Mouse (Mus musculus): ENCODE results near the gene Cops2. TPM values are rescaled to one million over a fixed set of nuclear protein-coding genes. Genes with fewer than 3 reads are reported as not detected.

Cops2 gene
- polyA plus RNA-seq, 1 experiment, result 59.0 TPM

- Histone ChIP-seq H3K36me3 (ENCODE audit: control insufficient read depth, insufficient read depth) (no peaks in the 10 kb centered on the region), H3K4me2 (ENCODE audit: low read depth) (peak overlapping the region; percentile 47), H3ac (ENCODE audit: control insufficient read depth, insufficient read length) (no peak overlapping the region), H3K27me3 (ENCODE audit: control insufficient read depth, insufficient read depth, insufficient read length) (no peaks in the 10 kb centered on the region), H3K4me3 (no peak overlapping the region), H3K79me2 (ENCODE audit: control insufficient read depth, insufficient read depth) (no peaks in the 10 kb centered on the region)
- TF ChIP-seq E2F4 (IDR thresholded peaks at IDR 0.05; ENCODE audit: insufficient read depth) (no peak), TCF3 (IDR thresholded peaks at IDR 0.05; ENCODE audit: insufficient read length, low read depth) (no peak), TCF12 (IDR thresholded peaks at IDR 0.05; ENCODE audit: insufficient read depth, poor library complexity, severe bottlenecking) (no peak), REST (IDR thresholded peaks at IDR 0.05; ENCODE audit: insufficient read depth, insufficient read length) (no peak)
Measured at GRCm38 (mm10) chr2:125900797-125901410, 42.0 kb upstream of the Cops2 start.

GRCm38 (mm10) chr2:125896355-125896754 lies 37.4 kb upstream of the Cops2 start:
- Histone ChIP-seq H3K36me3 (ENCODE audit: control insufficient read depth, insufficient read depth) (no peaks in the 10 kb centered on the region), H3K27me3 (ENCODE audit: control insufficient read depth, insufficient read depth, insufficient read length) (no peaks in the 10 kb centered on the region), H3K4me2 (ENCODE audit: low read depth) (no peak overlapping the region), H3K79me2 (ENCODE audit: control insufficient read depth, insufficient read depth) (no peaks in the 10 kb centered on the region), H3K4me3 (no peak overlapping the region), H3ac (ENCODE audit: control insufficient read depth, insufficient read length) (no peak overlapping the region)
- TF ChIP-seq USF1 (IDR thresholded peaks at IDR 0.05; ENCODE audit: low read depth) (no peak), TCF3 (IDR thresholded peaks at IDR 0.05; ENCODE audit: insufficient read length, low read depth) (no peak), MYOG (IDR thresholded peaks at IDR 0.05; ENCODE audit: control insufficient read depth in 1 of 3, insufficient read depth in 1 of 3, insufficient read length in 2 of 3, low read depth in 2 of 3) (no peak), POLR2AphosphoS2 (IDR thresholded peaks at IDR 0.05; ENCODE audit: insufficient read length, low read depth) (no peak), CEBPB (IDR thresholded peaks at IDR 0.05; ENCODE audit: insufficient read depth, poor library complexity, severe bottlenecking) (no peak), E2F4 (IDR thresholded peaks at IDR 0.05; ENCODE audit: insufficient read depth) (no peak), MYOD1 (IDR thresholded peaks at IDR 0.05; ENCODE audit: control insufficient read depth in 1 of 3, insufficient read length in 2 of 3, low read depth in 2 of 3) (no peak), SRF (IDR thresholded peaks at IDR 0.05; ENCODE audit: control insufficient read depth, insufficient read length, low read depth) (no peak), TCF12 (IDR thresholded peaks at IDR 0.05; ENCODE audit: insufficient read depth, poor library complexity, severe bottlenecking) (no peak), MAX (IDR thresholded peaks at IDR 0.05; ENCODE audit: low read depth) (no peak), POLR2A (IDR thresholded peaks at IDR 0.05; ENCODE audit: insufficient read length, low read depth) (no peak), REST (IDR thresholded peaks at IDR 0.05; ENCODE audit: insufficient read depth, insufficient read length) (no peak)

GRCm38 (mm10) chr2:125895099-125895498 lies 36.2 kb upstream of the Cops2 start:
- no peaks in the 10 kb centered on the region for H3K36me3 ChIP-seq (ENCODE audit: control insufficient read depth, insufficient read depth)
- no peak overlapping the region for H3ac ChIP-seq (ENCODE audit: control insufficient read depth, insufficient read length)
- no peak for TF ChIP-seq MYOD1 (IDR thresholded peaks at IDR 0.05; ENCODE audit: control insufficient read depth in 1 of 3, insufficient read length in 2 of 3, low read depth in 2 of 3)
- TF ChIP-seq SRF (IDR thresholded peaks at IDR 0.05; ENCODE audit: control insufficient read depth, insufficient read length, low read depth), result no peak
- TF ChIP-seq POLR2AphosphoS2 (IDR thresholded peaks at IDR 0.05; ENCODE audit: insufficient read length, low read depth), result no peak
- TF ChIP-seq TCF3 (IDR thresholded peaks at IDR 0.05; ENCODE audit: insufficient read length, low read depth), result no peak
- TF ChIP-seq MAX (IDR thresholded peaks at IDR 0.05; ENCODE audit: low read depth), result no peak
- TF ChIP-seq REST (IDR thresholded peaks at IDR 0.05; ENCODE audit: insufficient read depth, insufficient read length), result no peak
- no peak for TF ChIP-seq MYOG (IDR thresholded peaks at IDR 0.05; ENCODE audit: control insufficient read depth in 1 of 3, insufficient read depth in 1 of 3, insufficient read length in 2 of 3, low read depth in 2 of 3)
- TF ChIP-seq TCF12 (IDR thresholded peaks at IDR 0.05; ENCODE audit: insufficient read depth, poor library complexity, severe bottlenecking), result no peak
- no peak for TF ChIP-seq POLR2A (IDR thresholded peaks at IDR 0.05; ENCODE audit: insufficient read length, low read depth)
- no peak for TF ChIP-seq USF1 (IDR thresholded peaks at IDR 0.05; ENCODE audit: low read depth)
- H3K4me3 ChIP-seq, result no peak overlapping the region
- no peaks in the 10 kb centered on the region for H3K27me3 ChIP-seq (ENCODE audit: control insufficient read depth, insufficient read depth, insufficient read length)
- no peak overlapping the region for H3K4me2 ChIP-seq (ENCODE audit: low read depth)
- no peaks in the 10 kb centered on the region for H3K79me2 ChIP-seq (ENCODE audit: control insufficient read depth, insufficient read depth)

- Histone ChIP-seq H3K36me3 (ENCODE audit: control insufficient read depth, insufficient read depth) (no peaks in the 10 kb centered on the region), H3ac (ENCODE audit: control insufficient read depth, insufficient read length) (no peak overlapping the region), H3K4me2 (ENCODE audit: low read depth) (no peak overlapping the region), H3K4me3 (no peak overlapping the region), H3K27me3 (ENCODE audit: control insufficient read depth, insufficient read depth, insufficient read length) (no peaks in the 10 kb centered on the region), H3K79me2 (ENCODE audit: control insufficient read depth, insufficient read depth) (no peaks in the 10 kb centered on the region)
- no peak for TF ChIP-seq MYOG (IDR thresholded peaks at IDR 0.05; ENCODE audit: control insufficient read depth in 1 of 3, insufficient read depth in 1 of 3, insufficient read length in 2 of 3, low read depth in 2 of 3)
- no peak for TF ChIP-seq MYOD1 (IDR thresholded peaks at IDR 0.05; ENCODE audit: control insufficient read depth in 1 of 3, insufficient read length in 2 of 3, low read depth in 2 of 3)
- TF ChIP-seq E2F4 (IDR thresholded peaks at IDR 0.05; ENCODE audit: insufficient read depth), result no peak
- TF ChIP-seq TCF3 (IDR thresholded peaks at IDR 0.05; ENCODE audit: insufficient read length, low read depth), result no peak
- TF ChIP-seq POLR2AphosphoS2 (IDR thresholded peaks at IDR 0.05; ENCODE audit: insufficient read length, low read depth), result no peak
- TF ChIP-seq TCF12 (IDR thresholded peaks at IDR 0.05; ENCODE audit: insufficient read depth, poor library complexity, severe bottlenecking), result no peak
- no peak for TF ChIP-seq USF1 (IDR thresholded peaks at IDR 0.05; ENCODE audit: low read depth)
- TF ChIP-seq SRF (IDR thresholded peaks at IDR 0.05; ENCODE audit: control insufficient read depth, insufficient read length, low read depth), result no peak
- no peak for TF ChIP-seq POLR2A (IDR thresholded peaks at IDR 0.05; ENCODE audit: insufficient read length, low read depth)
- no peak for TF ChIP-seq CEBPB (IDR thresholded peaks at IDR 0.05; ENCODE audit: insufficient read depth, poor library complexity, severe bottlenecking)
- no peak for TF ChIP-seq REST (IDR thresholded peaks at IDR 0.05; ENCODE audit: insufficient read depth, insufficient read length)
Measured at GRCm38 (mm10) chr2:125893096-125893495, 34.2 kb upstream of the Cops2 start.

Measured in myocyte (in vitro differentiated cells).